Comparison of ENCODE assay signal across 8 mouse cellular contexts in genomic region chr17:26122431-26123140, GRCm38 (mm10). TPM values are rescaled to one million over a fixed set of nuclear protein-coding genes. Genes with fewer than 3 reads are reported as not detected.
DNase-seq lines count a peak whose midpoint lies in the region; ATAC-seq lines count a peak whose summit lies in the region.
"Had no signal": no experiment of that assay in that cellular context is flagged by ENCODE, and none has a peak within 500 bp of the region (broad histone marks: within the 10 kb centered on the region; RNA-seq: fewer than 3 reads in every experiment).

No protein-coding gene starts in this region.

- peak overlapping the region; percentile 2; the same call in 1 of the 2 replicates for H3K9ac ChIP-seq in heart, embryonic 12.5 days
- H3K9ac ChIP-seq in midbrain, embryonic 15.5 days: no peak overlapping the region
- no peak overlapping the region; the same call in 1 of the 2 replicates for H3K9ac ChIP-seq in forebrain, embryonic 14.5 days (ENCODE audit: low read length)
- no peak overlapping the region for H3K9ac ChIP-seq in neural tube, embryonic 12.5 days

- ATAC-seq in heart, embryonic 12.5 days (ENCODE audit: insufficient number of reproducible peaks, low FRiP score): no peak
- ATAC-seq in midbrain, embryonic 15.5 days (replicated peaks): no peak
- ATAC-seq in forebrain, embryonic 14.5 days: peak; percentile 13; the same call in 1 of the 2 replicates
- 0 out of 2 replicates have a peak, but pooled peaks have one; percentile 22 for ATAC-seq in neural tube, embryonic 12.5 days (ENCODE audit: low FRiP score, low read depth)

- DNase-seq in heart, adult 18-20 months: no peak
- no peak for DNase-seq in midbrain, embryonic 10.5 days (ENCODE audit: low spot score)
- DNase-seq in forebrain, embryonic 14.5 days (ENCODE audit: low spot score): no peak
- no peak for DNase-seq in right cerebral cortex, postnatal 14 days

- H3K27me3 ChIP-seq in heart, embryonic 12.5 days (replicated peaks): peaks cover 29% of the 10 kb centered on the region
- peaks cover 49% of the 10 kb centered on the region for H3K27me3 ChIP-seq in midbrain, embryonic 10.5 days (ENCODE audit: low read depth, poor library complexity, severe bottlenecking)
- H3K27me3 ChIP-seq in midbrain, embryonic 15.5 days (replicated peaks): 0 out of 2 replicates have a peak, but pooled peaks cover 10% of the 10 kb centered on the region
- H3K27me3 ChIP-seq in forebrain, embryonic 14.5 days (replicated peaks; ENCODE audit: control insufficient read depth, insufficient read depth, low read length): 0 out of 2 replicates have a peak, but pooled peaks cover 3% of the 10 kb centered on the region
- 0 out of 2 replicates have a peak, but pooled peaks cover 9% of the 10 kb centered on the region for H3K27me3 ChIP-seq in neural tube, embryonic 12.5 days (replicated peaks)

- H3K4me3 ChIP-seq in heart, embryonic 12.5 days: no peak overlapping the region
- H3K4me3 ChIP-seq in midbrain, embryonic 10.5 days: no peak overlapping the region
- no peak overlapping the region for H3K4me3 ChIP-seq in midbrain, embryonic 15.5 days
- no peak overlapping the region for H3K4me3 ChIP-seq in forebrain, embryonic 14.5 days (ENCODE audit: low read depth, low read length)
- no peak overlapping the region for H3K4me3 ChIP-seq in neural tube, embryonic 12.5 days

- peaks cover 8% of the 10 kb centered on the region for H3K4me1 ChIP-seq in heart, embryonic 12.5 days (replicated peaks)
- peaks cover 34% of the 10 kb centered on the region for H3K4me1 ChIP-seq in midbrain, embryonic 10.5 days
- H3K4me1 ChIP-seq in midbrain, embryonic 15.5 days: peaks cover 19% of the 10 kb centered on the region
- H3K4me1 ChIP-seq in forebrain, embryonic 14.5 days (ENCODE audit: control insufficient read depth, insufficient read depth, low read length): peaks cover 8% of the 10 kb centered on the region
- peaks cover 15% of the 10 kb centered on the region for H3K4me1 ChIP-seq in neural tube, embryonic 12.5 days

- no peaks in the 10 kb centered on the region for H3K9me3 ChIP-seq in heart, embryonic 12.5 days (replicated peaks)
- H3K9me3 ChIP-seq in midbrain, embryonic 10.5 days (replicated peaks): no peaks in the 10 kb centered on the region
- H3K9me3 ChIP-seq in midbrain, embryonic 15.5 days: no peaks in the 10 kb centered on the region
- H3K9me3 ChIP-seq in forebrain, embryonic 14.5 days (replicated peaks; ENCODE audit: control insufficient read depth, low read length): no peaks in the 10 kb centered on the region
- no peaks in the 10 kb centered on the region for H3K9me3 ChIP-seq in neural tube, embryonic 12.5 days
- H3K9me3 ChIP-seq: G1E had no signal

- H3K27ac ChIP-seq in heart, embryonic 12.5 days (ENCODE audit: poor library complexity, severe bottlenecking): no peak overlapping the region
- H3K27ac ChIP-seq in midbrain, embryonic 10.5 days (replicated peaks): 0 out of 2 replicates have a peak overlapping the region, but pooled peaks have one; percentile 42
- no peak overlapping the region for H3K27ac ChIP-seq in midbrain, embryonic 15.5 days
- no peak overlapping the region for H3K27ac ChIP-seq in forebrain, embryonic 14.5 days (ENCODE audit: low read depth, low read length)
- H3K27ac ChIP-seq in neural tube, embryonic 12.5 days: no peak overlapping the region

- peaks cover 26% of the 10 kb centered on the region for H3K36me3 ChIP-seq in heart, embryonic 12.5 days
- peaks cover 31% of the 10 kb centered on the region for H3K36me3 ChIP-seq in midbrain, embryonic 10.5 days
- peaks cover 13% of the 10 kb centered on the region for H3K36me3 ChIP-seq in midbrain, embryonic 15.5 days (replicated peaks)
- H3K36me3 ChIP-seq in forebrain, embryonic 14.5 days (ENCODE audit: control insufficient read depth, insufficient read depth, low read length): peaks cover 24% of the 10 kb centered on the region
- peaks cover 25% of the 10 kb centered on the region for H3K36me3 ChIP-seq in neural tube, embryonic 12.5 days

- no peak overlapping the region for H3K4me2 ChIP-seq in heart, embryonic 12.5 days
- H3K4me2 ChIP-seq in midbrain, embryonic 15.5 days: no peak overlapping the region
- no peak overlapping the region for H3K4me2 ChIP-seq in forebrain, embryonic 14.5 days (ENCODE audit: low read length)
- no peak overlapping the region for H3K4me2 ChIP-seq in neural tube, embryonic 12.5 days (replicated peaks)

- WGBS in heart, embryonic 12.5 days: 61% methylated on average over 5 of the region's 5 CpGs
- 64% methylated on average over 5 of the region's 5 CpGs for WGBS in midbrain, embryonic 10.5 days
- 55% methylated on average over 5 of the region's 5 CpGs for WGBS in midbrain, embryonic 15.5 days
- 57% methylated on average over 5 of the region's 5 CpGs for WGBS in forebrain, embryonic 14.5 days
- WGBS in neural tube, embryonic 12.5 days: 62% methylated on average over 5 of the region's 5 CpGs

RNA-seq across cellular contexts. Expression of gene Mrpl28, which starts 0.7 kb away (rescaled TPM):
- polyA plus RNA-seq in heart, embryonic 12.5 days (2016; fragmentation: Nextera tagmentation; extraction: Ambion mirVana): 199 and 201 TPM in 2 replicates
- total RNA-seq in heart, adult 18-20 months (2021): 100 to 1,000 TPM; 165 to 179 TPM
- polyA plus RNA-seq in midbrain, embryonic 10.5 days (2016; fragmentation: Nextera tagmentation; extraction: Ambion mirVana): 301 and 332 TPM in 2 replicates
- 172 and 179 TPM in 2 replicates for polyA plus RNA-seq in midbrain, embryonic 15.5 days (2015; fragmentation: Nextera tagmentation; extraction: Ambion mirVana)
- polyA plus RNA-seq in forebrain, embryonic 14.5 days (2014; fragmentation: Nextera tagmentation; extraction: Ambion mirVana): 242 and 250 TPM in 2 replicates
- 190 and 200 TPM in 2 replicates for polyA plus RNA-seq in neural tube, embryonic 12.5 days (2016; fragmentation: Nextera tagmentation; extraction: Ambion mirVana)

RNA-seq across cellular contexts. Expression of gene Tmem8, which starts 9.5 kb away (rescaled TPM):
- polyA plus RNA-seq in heart, embryonic 12.5 days (2016; fragmentation: Nextera tagmentation; extraction: Ambion mirVana): 1.2 TPM in 2 replicates
- total RNA-seq in heart, adult 18-20 months (2021): 1 to 10 TPM; 5.0 to 6.7 TPM
- polyA plus RNA-seq in midbrain, embryonic 10.5 days (2016; fragmentation: Nextera tagmentation; extraction: Ambion mirVana): 1.6 and 2.0 TPM in 2 replicates
- polyA plus RNA-seq in midbrain, embryonic 15.5 days (2015; fragmentation: Nextera tagmentation; extraction: Ambion mirVana): 4.0 and 4.6 TPM in 2 replicates
- 1.5 and 1.9 TPM in 2 replicates for polyA plus RNA-seq in forebrain, embryonic 14.5 days (2014; fragmentation: Nextera tagmentation; extraction: Ambion mirVana)
- polyA plus RNA-seq in neural tube, embryonic 12.5 days (2016; fragmentation: Nextera tagmentation; extraction: Ambion mirVana): 2.3 and 2.4 TPM in 2 replicates

RNA-seq across cellular contexts. Expression of gene Axin1, which starts 15.9 kb away (rescaled TPM):
- polyA plus RNA-seq in heart, embryonic 12.5 days (2016; fragmentation: Nextera tagmentation; extraction: Ambion mirVana): 11.4 and 11.7 TPM in 2 replicates
- total RNA-seq in heart, adult 18-20 months (2021): 10 to 100 TPM; 17.0 to 19.7 TPM
- polyA plus RNA-seq in midbrain, embryonic 10.5 days (2016; fragmentation: Nextera tagmentation; extraction: Ambion mirVana): 9.9 and 10.0 TPM in 2 replicates
- polyA plus RNA-seq in midbrain, embryonic 15.5 days (2015; fragmentation: Nextera tagmentation; extraction: Ambion mirVana): 23.5 and 27.8 TPM in 2 replicates
- 10.3 and 11.0 TPM in 2 replicates for polyA plus RNA-seq in forebrain, embryonic 14.5 days (2014; fragmentation: Nextera tagmentation; extraction: Ambion mirVana)
- 22.6 and 23.4 TPM in 2 replicates for polyA plus RNA-seq in neural tube, embryonic 12.5 days (2016; fragmentation: Nextera tagmentation; extraction: Ambion mirVana)

RNA-seq across cellular contexts. Expression of gene Nme4, which starts 27.2 kb away (rescaled TPM):
- polyA plus RNA-seq in heart, embryonic 12.5 days (2016; fragmentation: Nextera tagmentation; extraction: Ambion mirVana): 65.9 and 69.0 TPM in 2 replicates
- 1 to 10 TPM; 4.7 to 5.1 TPM for total RNA-seq in heart, adult 18-20 months (2021)
- 87.4 and 106 TPM in 2 replicates for polyA plus RNA-seq in midbrain, embryonic 10.5 days (2016; fragmentation: Nextera tagmentation; extraction: Ambion mirVana)
- 24.7 and 25.1 TPM in 2 replicates for polyA plus RNA-seq in midbrain, embryonic 15.5 days (2015; fragmentation: Nextera tagmentation; extraction: Ambion mirVana)
- polyA plus RNA-seq in forebrain, embryonic 14.5 days (2014; fragmentation: Nextera tagmentation; extraction: Ambion mirVana): 31.3 and 40.0 TPM in 2 replicates
- 50.8 and 54.4 TPM in 2 replicates for polyA plus RNA-seq in neural tube, embryonic 12.5 days (2016; fragmentation: Nextera tagmentation; extraction: Ambion mirVana)

RNA-seq across cellular contexts. Expression of gene Decr2, which starts 32.4 kb away (rescaled TPM):
- polyA plus RNA-seq in heart, embryonic 12.5 days (2016; fragmentation: Nextera tagmentation; extraction: Ambion mirVana): 33.4 and 37.1 TPM in 2 replicates
- 10 to 100 TPM; 11.9 to 12.8 TPM for total RNA-seq in heart, adult 18-20 months (2021)
- 27.8 and 28.2 TPM in 2 replicates for polyA plus RNA-seq in midbrain, embryonic 10.5 days (2016; fragmentation: Nextera tagmentation; extraction: Ambion mirVana)
- 34.2 and 36.3 TPM in 2 replicates for polyA plus RNA-seq in midbrain, embryonic 15.5 days (2015; fragmentation: Nextera tagmentation; extraction: Ambion mirVana)
- 13.6 and 14.4 TPM in 2 replicates for polyA plus RNA-seq in forebrain, embryonic 14.5 days (2014; fragmentation: Nextera tagmentation; extraction: Ambion mirVana)
- 28.6 and 30.1 TPM in 2 replicates for polyA plus RNA-seq in neural tube, embryonic 12.5 days (2016; fragmentation: Nextera tagmentation; extraction: Ambion mirVana)

Comparison
In these comparisons a context has a peak if more than half of its experiments do, and no peak if none do; other contexts are left out.
1. ATAC-seq: peak in forebrain, embryonic 14.5 days (single experiment) and neural tube, embryonic 12.5 days (single experiment); none in heart, embryonic 12.5 days (single experiment) and midbrain, embryonic 15.5 days (single experiment).